Mouse (Mus musculus): ENCODE measurements around the gene Gm26602. TPM values are rescaled to one million over a fixed set of nuclear protein-coding genes. Genes with fewer than 3 reads are reported as not detected.
A peak's percentile ranks its signal among the peaks of the same experiment; 100 is the strongest.
"Not testable (repeated sequence)": the region's sequence is repeated elsewhere in the genome, so short reads cannot be mapped to it uniquely, and the experiment has no call there.

Gene Gm26602
- polyA plus RNA-seq, 1 experiment from 2014 or later: 8.9 TPM

- ATAC-seq (ENCODE audit: low FRiP score, low TSS enrichment) (peak; percentile 36), DNase-seq (ENCODE audit: low spot score) (no peak)
- H3K4me1 ChIP-seq (replicated peaks; ENCODE audit: control insufficient read depth, insufficient read depth): no peaks in the 10 kb centered on the region; the same call in none of the 2 replicates
- H3K27me3 ChIP-seq (ENCODE audit: control insufficient read depth, insufficient read depth, low read length): no peaks in the 10 kb centered on the region
- no peaks in the 10 kb centered on the region for H3K36me3 ChIP-seq (ENCODE audit: control insufficient read depth, insufficient read depth, low read length)
- no peak overlapping the region for H3K4me3 ChIP-seq (ENCODE audit: low read depth, low read length)
- no peaks in the 10 kb centered on the region for H3K9me3 ChIP-seq (ENCODE audit: control insufficient read depth, low read length)
- H3K9ac ChIP-seq (ENCODE audit: low read length): 0 out of 2 replicates have a peak overlapping the region, but pooled peaks have one; percentile 18
- no peak overlapping the region for H3K27ac ChIP-seq (replicated peaks)
- H3K4me2 ChIP-seq (replicated peaks; ENCODE audit: low read depth): peak overlapping the region; percentile 27; the same call in 1 of the 2 replicates
- TF ChIP-seq EP300 (optimal IDR thresholded peaks at IDR 0.05) (no peak), CTCF (IDR thresholded peaks at IDR 0.05; ENCODE audit: low read depth) (no peak)
- WGBS: 9% methylated on average over 21 of the region's 22 CpGs
These were observed 28.7 kb upstream of the Gm26602 start for GRCm38 (mm10) chr10:79881981-79882380.

- Histone ChIP-seq H3K9me3 (ENCODE audit: control insufficient read depth, low read length) (no peaks in the 10 kb centered on the region), H3K36me3 (ENCODE audit: control insufficient read depth, insufficient read depth, low read length) (no peaks in the 10 kb centered on the region), H3K27ac (replicated peaks) (no peak overlapping the region), H3K27me3 (ENCODE audit: control insufficient read depth, insufficient read depth, low read length) (no peaks in the 10 kb centered on the region), H3K9ac (ENCODE audit: low read length) (no peak overlapping the region), H3K4me2 (replicated peaks; ENCODE audit: low read depth) (no peak overlapping the region), H3K4me3 (ENCODE audit: low read depth, low read length) (no peak overlapping the region), H3K4me1 (replicated peaks; ENCODE audit: control insufficient read depth, insufficient read depth) (no peaks in the 10 kb centered on the region; the same call in none of the 2 replicates)
- DNase-seq (ENCODE audit: low spot score) (peak; percentile 84), ATAC-seq (ENCODE audit: low FRiP score, low TSS enrichment) (peak; percentile 53)
- TF ChIP-seq EP300 (optimal IDR thresholded peaks at IDR 0.05) (no peak), CTCF (IDR thresholded peaks at IDR 0.05; ENCODE audit: low read depth) (peak; percentile 83)
- WGBS: 23% methylated on average over 22 of the region's 22 CpGs
These were observed 27.2 kb upstream of the Gm26602 start for GRCm38 (mm10) chr10:79883297-79884084.

GRCm38 (mm10) chr10:79884446-79884845, 26.2 kb upstream of the Gm26602 start:
- H3K36me3 ChIP-seq (ENCODE audit: control insufficient read depth, insufficient read depth, low read length): no peaks in the 10 kb centered on the region
- H3K4me3 ChIP-seq (ENCODE audit: low read depth, low read length): no peak overlapping the region
- H3K4me2 ChIP-seq (replicated peaks; ENCODE audit: low read depth): no peak overlapping the region
- TF ChIP-seq CTCF (IDR thresholded peaks at IDR 0.05; ENCODE audit: low read depth) (no peak), EP300 (optimal IDR thresholded peaks at IDR 0.05) (no peak)
- no peak overlapping the region for H3K27ac ChIP-seq (replicated peaks)
- ATAC-seq (ENCODE audit: low FRiP score, low TSS enrichment) (no peak), DNase-seq (ENCODE audit: low spot score) (no peak)
- no peak overlapping the region; the same call in 1 of the 2 replicates for H3K9ac ChIP-seq (ENCODE audit: low read length)
- 46% methylated on average over 3 of the region's 4 CpGs for WGBS
- no peaks in the 10 kb centered on the region; the same call in none of the 2 replicates for H3K4me1 ChIP-seq (replicated peaks; ENCODE audit: control insufficient read depth, insufficient read depth)
- H3K9me3 ChIP-seq (ENCODE audit: control insufficient read depth, low read length): no peaks in the 10 kb centered on the region
- H3K27me3 ChIP-seq (ENCODE audit: control insufficient read depth, insufficient read depth, low read length): no peaks in the 10 kb centered on the region

- ATAC-seq (ENCODE audit: low FRiP score, low TSS enrichment); DNase-seq (ENCODE audit: low spot score): not testable (repeated sequence)
These were observed 25.7 kb upstream of the Gm26602 start for GRCm38 (mm10) chr10:79884938-79885337.

GRCm38 (mm10) chr10:79886054-79886453, 24.6 kb upstream of the Gm26602 start, which contains the start of gene Elane:
Elane (plus strand) TSS chr10:79886247.
- Histone ChIP-seq H3K27me3 (ENCODE audit: control insufficient read depth, insufficient read depth, low read length) (no peaks in the 10 kb centered on the region), H3K9ac (ENCODE audit: low read length) (no peak within 1 kb of the TSS), H3K9me3 (ENCODE audit: control insufficient read depth, low read length) (no peaks in the 10 kb centered on the region), H3K4me1 (replicated peaks; ENCODE audit: control insufficient read depth, insufficient read depth) (no peaks in the 10 kb centered on the region; the same call in none of the 2 replicates), H3K36me3 (ENCODE audit: control insufficient read depth, insufficient read depth, low read length) (no peaks in the 10 kb centered on the region), H3K27ac (replicated peaks) (no peak within 1 kb of the TSS), H3K4me2 (replicated peaks; ENCODE audit: low read depth) (no peak within 1 kb of the TSS), H3K4me3 (ENCODE audit: low read depth, low read length) (no peak within 1 kb of the TSS)
- WGBS: 84% methylated on average over 6 of the region's 6 CpGs
- no peak for ATAC-seq (ENCODE audit: low FRiP score, low TSS enrichment)
- TF ChIP-seq EP300 (optimal IDR thresholded peaks at IDR 0.05) (no peak), CTCF (IDR thresholded peaks at IDR 0.05; ENCODE audit: low read depth) (no peak)
- no peak for DNase-seq (ENCODE audit: low spot score)

More at GRCm38 (mm10) chr10:79884938-79885337, 25.7 kb upstream of the Gm26602 start:
- H3K27ac ChIP-seq (replicated peaks); H3K36me3 ChIP-seq (ENCODE audit: control insufficient read depth, insufficient read depth, low read length); H3K9me3 ChIP-seq (ENCODE audit: control insufficient read depth, low read length); H3K9ac ChIP-seq (ENCODE audit: low read length); H3K4me3 ChIP-seq (ENCODE audit: low read depth, low read length); H3K4me1 ChIP-seq (replicated peaks; ENCODE audit: control insufficient read depth, insufficient read depth); H3K27me3 ChIP-seq (ENCODE audit: control insufficient read depth, insufficient read depth, low read length); H3K4me2 ChIP-seq (replicated peaks; ENCODE audit: low read depth): not testable (repeated sequence)
- 65% methylated on average over 3 of the region's 3 CpGs for WGBS

- H3K4me1 ChIP-seq (replicated peaks; ENCODE audit: control insufficient read depth, insufficient read depth): no peaks in the 10 kb centered on the region; the same call in none of the 2 replicates
- TF ChIP-seq CTCF (IDR thresholded peaks at IDR 0.05; ENCODE audit: low read depth): no peak
- no peak for TF ChIP-seq EP300 (optimal IDR thresholded peaks at IDR 0.05)
These were observed 24.0 kb upstream of the Gm26602 start for GRCm38 (mm10) chr10:79886611-79887010.

More at GRCm38 (mm10) chr10:79886611-79887010, 24.0 kb upstream of the Gm26602 start:
- Histone ChIP-seq H3K27ac (replicated peaks) (no peak overlapping the region), H3K9me3 (ENCODE audit: control insufficient read depth, low read length) (no peaks in the 10 kb centered on the region), H3K36me3 (ENCODE audit: control insufficient read depth, insufficient read depth, low read length) (no peaks in the 10 kb centered on the region), H3K4me2 (replicated peaks; ENCODE audit: low read depth) (no peak overlapping the region), H3K27me3 (ENCODE audit: control insufficient read depth, insufficient read depth, low read length) (no peaks in the 10 kb centered on the region), H3K9ac (ENCODE audit: low read length) (no peak overlapping the region), H3K4me3 (ENCODE audit: low read depth, low read length) (no peak overlapping the region)
- 69% methylated on average over 8 of the region's 8 CpGs for WGBS
- no peak for DNase-seq (ENCODE audit: low spot score)
- no peak for ATAC-seq (ENCODE audit: low FRiP score, low TSS enrichment)
